Mouse (Mus musculus) cerebellum, postnatal 36 days (tissue): Measurements from ENCODE around the gene Agfg2.
A peak's percentile ranks its signal among the peaks of the same experiment; 100 is the strongest.
"Not testable (repeated sequence)": the region's sequence is repeated elsewhere in the genome, so short reads cannot be mapped to it uniquely, and the experiment has no call there.

ENCODE experiments used
- DNase-seq, 2 experiments: peaks; one replicate each; pipeline ENCODE4 v3.0.0; 2021 to 2022; ENCODE audit warnings: mixed read lengths in 2 of 2

Gene Agfg2

GRCm38 (mm10) chr5:137684294-137685123, at the start of gene Agfg2:
Gene Agfg2 (minus strand): TSS chr5:137684726.
- peak; percentile 97 to 98 for DNase-seq

- DNase-seq: no peak
These were observed 49.2 kb upstream of the Agfg2 start for GRCm38 (mm10) chr5:137733638-137734288.

- no peak for DNase-seq
These were observed 42.2 kb upstream of the Agfg2 start for GRCm38 (mm10) chr5:137726767-137727166.

- DNase-seq: no peak
These were observed 39.3 kb upstream of the Agfg2 start for GRCm38 (mm10) chr5:137723840-137724239.

- not testable (repeated sequence) for DNase-seq
These were observed 36.1 kb upstream of the Agfg2 start for GRCm38 (mm10) chr5:137720558-137721164.

- DNase-seq: no peak
These were observed 34.6 kb upstream of the Agfg2 start for GRCm38 (mm10) chr5:137719088-137719487.

GRCm38 (mm10) chr5:137718020-137718790, 33.7 kb upstream of the Agfg2 start:
- DNase-seq: no peak

GRCm38 (mm10) chr5:137715685-137716084, 31.2 kb upstream of the Agfg2 start:
- DNase-seq: no peak

GRCm38 (mm10) chr5:137713454-137713853, 28.9 kb upstream of the Agfg2 start:
- no peak for DNase-seq

GRCm38 (mm10) chr5:137706913-137707633, 22.5 kb upstream of the Agfg2 start:
- DNase-seq: peak; percentile 73 to 75

- DNase-seq: no peak
These were observed 20.7 kb upstream of the Agfg2 start for GRCm38 (mm10) chr5:137705242-137705641.

- DNase-seq: no peak
These were observed 15.3 kb upstream of the Agfg2 start for GRCm38 (mm10) chr5:137699850-137700249.

GRCm38 (mm10) chr5:137699080-137699479, 14.6 kb upstream of the Agfg2 start:
- no peak for DNase-seq

GRCm38 (mm10) chr5:137695930-137696329, 11.4 kb upstream of the Agfg2 start:
- no peak for DNase-seq

- no peak for DNase-seq
These were observed 10.3 kb upstream of the Agfg2 start for GRCm38 (mm10) chr5:137694796-137695195.

GRCm38 (mm10) chr5:137691881-137692280, 7.4 kb upstream of the Agfg2 start:
- DNase-seq: no peak

- no peak for DNase-seq
These were observed 6.0 kb upstream of the Agfg2 start for GRCm38 (mm10) chr5:137690531-137690930.

- no peak for DNase-seq
These were observed 5.4 kb upstream of the Agfg2 start for GRCm38 (mm10) chr5:137689974-137690373.

GRCm38 (mm10) chr5:137686127-137686790, 1.7 kb upstream of the Agfg2 start:
- no peak for DNase-seq

GRCm38 (mm10) chr5:137685653-137686052, 1.1 kb upstream of the Agfg2 start:
- no peak for DNase-seq
